Mouse (Mus musculus) A20 (cell line): Measurements from ENCODE around the gene Igf1r.

Experiments used
- DNase-seq: peaks from one replicate; pipeline ENCODE4 v3.0.0-alpha.2; 2011; ENCODE audit warnings: low read depth, low spot score

The Igf1r gene

GRCm38 (mm10) chr7:68049048-68049447 lies 96.4 kb downstream of the Igf1r start:
- DNase-seq, result no peak

- no peak for DNase-seq
Measured at GRCm38 (mm10) chr7:68053002-68053624, 100.5 kb downstream of the Igf1r start.

GRCm38 (mm10) chr7:68054498-68054897 lies 101.9 kb downstream of the Igf1r start:
- no peak for DNase-seq

GRCm38 (mm10) chr7:68054956-68055355 lies 102.3 kb downstream of the Igf1r start:
- DNase-seq, result peak; percentile 42

GRCm38 (mm10) chr7:68057010-68057409 lies 104.4 kb downstream of the Igf1r start:
- DNase-seq, result no peak

- DNase-seq, result no peak
Measured at GRCm38 (mm10) chr7:68059690-68060089, 107.1 kb downstream of the Igf1r start.

- DNase-seq, result no peak
Measured at GRCm38 (mm10) chr7:68061434-68061833, 108.8 kb downstream of the Igf1r start.

GRCm38 (mm10) chr7:68062170-68062848 lies 109.7 kb downstream of the Igf1r start:
- no peak for DNase-seq

GRCm38 (mm10) chr7:68062849-68063208 lies 110.2 kb downstream of the Igf1r start:
- no peak for DNase-seq

GRCm38 (mm10) chr7:68063711-68064110 lies 111.1 kb downstream of the Igf1r start:
- DNase-seq, result no peak

- DNase-seq, result no peak
Measured at GRCm38 (mm10) chr7:68064120-68064519, 111.5 kb downstream of the Igf1r start.

- no peak for DNase-seq
Measured at GRCm38 (mm10) chr7:68064647-68065362, 112.2 kb downstream of the Igf1r start.

- DNase-seq, result no peak
Measured at GRCm38 (mm10) chr7:68065904-68066303, 113.3 kb downstream of the Igf1r start.

- no peak for DNase-seq
Measured at GRCm38 (mm10) chr7:68067321-68067720, 114.7 kb downstream of the Igf1r start.

- DNase-seq, result no peak
Measured at GRCm38 (mm10) chr7:68069324-68069723, 116.7 kb downstream of the Igf1r start.

- DNase-seq, result peak; percentile 8
Measured at GRCm38 (mm10) chr7:68070030-68070429, 117.4 kb downstream of the Igf1r start.

- DNase-seq, result peak; percentile 26
Measured at GRCm38 (mm10) chr7:68070626-68071025, 118.0 kb downstream of the Igf1r start.

- no peak for DNase-seq
Measured at GRCm38 (mm10) chr7:68071050-68071449, 118.4 kb downstream of the Igf1r start.

- no peak for DNase-seq
Measured at GRCm38 (mm10) chr7:68071749-68072148, 119.1 kb downstream of the Igf1r start.

- DNase-seq, result no peak
Measured at GRCm38 (mm10) chr7:68072524-68073459, 120.2 kb downstream of the Igf1r start.

GRCm38 (mm10) chr7:68073460-68073806 lies 120.8 kb downstream of the Igf1r start:
- no peak for DNase-seq

GRCm38 (mm10) chr7:68074748-68075147 lies 122.1 kb downstream of the Igf1r start:
- DNase-seq, result no peak
